Comparison of ENCODE assay signal across 8 mouse cellular contexts in the genomic region with DNA sequence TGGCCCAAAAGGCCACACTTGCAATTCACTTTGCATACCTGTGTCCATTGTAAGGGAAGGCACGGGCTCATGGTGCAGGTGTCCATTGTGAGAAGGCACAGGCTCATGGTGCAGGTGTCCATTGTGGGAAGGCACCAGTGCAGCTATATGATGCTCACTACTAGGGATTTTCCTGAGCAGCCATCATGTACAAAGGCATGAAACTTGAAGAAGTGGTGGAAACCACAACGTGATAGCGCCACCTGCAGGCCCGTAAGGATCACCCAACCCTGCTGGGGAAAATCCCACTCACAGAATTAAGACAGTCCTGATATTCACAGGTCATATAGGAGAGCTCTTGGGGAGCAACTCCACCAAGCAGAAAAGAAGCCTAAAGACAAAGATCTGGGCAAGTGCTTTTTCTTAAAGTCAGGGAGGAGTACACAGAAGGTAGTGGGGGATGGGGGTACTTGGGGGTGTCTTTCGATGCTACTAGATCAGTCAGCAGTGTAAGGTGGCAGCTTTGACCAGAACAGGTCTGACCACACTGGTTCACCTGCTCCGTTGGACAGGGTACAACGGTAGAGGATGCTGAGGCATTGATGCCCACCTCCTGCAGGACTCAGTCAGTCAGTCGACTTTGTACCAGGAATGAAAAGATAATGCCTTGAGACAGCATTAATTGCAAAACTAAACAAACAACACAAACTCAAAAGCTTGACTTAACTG. TPM values are rescaled to one million over a fixed set of nuclear protein-coding genes. Genes with fewer than 3 reads are reported as not detected.
DNase-seq lines count a peak whose midpoint lies in the region; ATAC-seq and TF ChIP-seq lines count a peak whose summit lies in the region.
"Had no signal": no experiment of that assay in that cellular context is flagged by ENCODE, and none has a peak within 500 bp of the region (broad histone marks: within the 10 kb centered on the region; RNA-seq: fewer than 3 reads in every experiment).

No protein-coding gene starts in this region.

- in situ Hi-C loops in Patski (cut with MboI; ENCODE audit: low pct_unique_long_range_greater_than_20kb): loop anchor here (25.0 kb wide), 2 partner anchors 102 to 377 kb away; partner anchors contain the start of gene Adra1d

- TF ChIP-seq CTCF in Patski (IDR thresholded peaks at IDR 0.05): peak; percentile 79

- DNase-seq in CD8-positive naive resting alpha-beta T cell, adult 2 months (ENCODE audit: low read depth in 2 of 2, low spot score in 2 of 2): peak; percentile 27 to 32
- no peak for DNase-seq in Patski (ENCODE audit: low read depth, low spot score)
- DNase-seq in cerebellum, postnatal 25 days: peak; percentile 63 to 79
- peak; percentile 44 for DNase-seq in layer of hippocampus, adult 9-10 months (ENCODE audit: low spot score)
- DNase-seq in lung, postnatal 14 days: peak; percentile 66
- peak; percentile 60 for DNase-seq in right cerebral cortex, adult 18-20 months

- CTCF ChIA-PET in Patski (lab: Charles Lee): interaction anchor here (0.9 to 2.5 kb wide), 5 partner anchors 11 to 118 kb away, joined by 3 to 15 read pairs (median 8); partner anchors contain the start of gene Prnd

- POLR2A ChIA-PET in Patski (lab: Charles Lee): no interaction called here

- no peaks in the 10 kb centered on the region for H3K27me3 ChIP-seq in Patski
- H3K27me3 ChIP-seq: heart, embryonic 15.5 days had no signal

- no peak for ATAC-seq in Patski
- ATAC-seq in granulocyte monocyte progenitor cell, adult 5-6 weeks (replicated peaks; ENCODE audit: poor library complexity, severe bottlenecking): peak; percentile 56

RNA-seq across cellular contexts. Expression of gene Prnd, which starts 11.1 kb away (rescaled TPM):
- polyA plus RNA-seq in Patski (2021): 0.15 TPM
- not detected in 2 replicates for total RNA-seq in granulocyte monocyte progenitor cell, adult 5-6 weeks (2014; fragmentation: Nextera tagmentation)
- not detected in 2 replicates for total RNA-seq in granulocyte monocyte progenitor cell, adult 5-6 weeks (2017)

RNA-seq across cellular contexts. Expression of gene Prn, which starts 29.8 kb away (rescaled TPM):
- not detected for polyA plus RNA-seq in Patski (2021)
- total RNA-seq in granulocyte monocyte progenitor cell, adult 5-6 weeks (2014; fragmentation: Nextera tagmentation): not detected in 2 replicates
- not detected in 2 replicates for total RNA-seq in granulocyte monocyte progenitor cell, adult 5-6 weeks (2017)
- polyA plus RNA-seq: heart, embryonic 15.5 days had no signal

RNA-seq across cellular contexts. Expression of gene Prnp, which starts 29.8 kb away (rescaled TPM):
- polyA plus RNA-seq in Patski (2021): 148 TPM
- 1.2 TPM in 1 of 2 replicates, not detected in the other for total RNA-seq in granulocyte monocyte progenitor cell, adult 5-6 weeks (2014; fragmentation: Nextera tagmentation)
- 1.6 and 2.9 TPM in 2 replicates for total RNA-seq in granulocyte monocyte progenitor cell, adult 5-6 weeks (2017)
